Mouse (Mus musculus) ovary, adult 18-20 months (tissue): ENCODE data around the gene Minpp1.

Source experiments
- DNase-seq: peaks from one replicate; pipeline ENCODE4 v3.0.0; 2022; ENCODE audit warnings: low spot score, mixed read lengths

Minpp1 gene

DNA sequence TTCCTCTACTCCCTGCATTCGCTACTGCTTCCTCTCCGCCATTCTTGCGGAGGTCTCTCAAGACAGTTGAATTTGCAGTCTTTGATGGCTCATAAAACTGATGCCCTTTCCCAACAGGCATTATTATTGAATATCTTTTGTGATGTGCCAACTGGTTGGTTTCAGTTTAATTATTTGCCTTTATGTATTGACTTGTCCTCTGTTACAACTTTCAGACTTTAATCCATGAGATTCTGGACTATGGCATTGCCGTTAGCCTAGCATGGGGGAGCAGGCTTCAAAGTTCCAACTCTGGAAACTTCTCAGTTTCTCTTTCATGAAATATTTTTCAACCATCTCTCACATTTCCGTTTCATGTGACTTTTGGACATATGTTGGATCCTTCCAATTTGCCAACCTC is 41.6 kb downstream of the Minpp1 start:
- no peak for DNase-seq

DNA sequence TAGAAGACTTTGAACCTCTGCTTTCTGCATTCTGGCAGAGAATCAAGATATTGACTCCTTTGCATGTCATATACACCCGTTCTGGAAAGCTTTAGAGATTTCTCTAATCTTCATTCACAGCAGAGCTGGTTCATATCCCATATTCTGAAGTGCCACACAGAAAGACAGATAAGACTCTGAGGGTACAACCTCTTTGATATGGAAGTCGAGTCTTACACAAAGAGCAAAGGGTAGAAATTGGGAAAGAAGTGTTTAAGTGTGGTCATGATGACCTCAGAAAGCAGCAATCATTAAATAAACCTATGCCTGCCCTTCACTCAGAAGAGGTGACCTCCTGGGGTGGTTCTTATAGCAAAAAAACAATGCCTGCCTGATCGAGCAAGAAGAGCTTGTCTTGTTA is 43.2 kb downstream of the Minpp1 start:
- no peak for DNase-seq

DNA sequence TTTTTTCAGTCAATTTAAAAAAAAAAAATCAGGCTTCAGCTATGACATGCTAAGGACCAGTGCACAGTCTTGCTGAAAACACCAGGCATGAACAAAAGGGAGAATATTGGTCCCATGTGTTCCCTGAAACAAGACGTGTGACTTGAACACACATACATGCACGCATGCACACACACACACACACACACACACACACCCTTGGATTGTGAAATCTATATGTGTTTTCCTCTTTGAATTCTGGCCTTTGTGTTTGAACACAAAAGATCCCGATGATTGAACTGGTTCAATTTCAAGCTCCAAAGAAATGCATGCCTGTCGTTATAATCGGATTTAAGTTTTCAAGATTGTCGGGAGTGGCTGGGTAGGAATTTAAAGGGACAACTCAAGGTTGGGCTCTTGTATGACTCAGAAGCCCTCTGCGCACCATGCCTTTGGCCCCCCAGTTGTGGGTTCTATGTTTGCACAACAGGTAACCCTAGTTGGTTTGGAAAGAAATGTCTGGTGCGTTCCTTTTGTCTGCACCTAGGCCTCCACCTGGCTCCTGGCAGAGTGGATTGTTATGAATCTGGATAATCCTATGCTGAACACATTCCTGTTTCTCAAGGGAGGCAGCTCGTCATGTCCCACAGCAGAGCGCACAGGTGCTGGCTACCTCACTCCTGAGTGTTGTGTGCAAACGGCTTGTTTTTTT is 43.8 kb downstream of the Minpp1 start:
- DNase-seq, result no peak

DNA sequence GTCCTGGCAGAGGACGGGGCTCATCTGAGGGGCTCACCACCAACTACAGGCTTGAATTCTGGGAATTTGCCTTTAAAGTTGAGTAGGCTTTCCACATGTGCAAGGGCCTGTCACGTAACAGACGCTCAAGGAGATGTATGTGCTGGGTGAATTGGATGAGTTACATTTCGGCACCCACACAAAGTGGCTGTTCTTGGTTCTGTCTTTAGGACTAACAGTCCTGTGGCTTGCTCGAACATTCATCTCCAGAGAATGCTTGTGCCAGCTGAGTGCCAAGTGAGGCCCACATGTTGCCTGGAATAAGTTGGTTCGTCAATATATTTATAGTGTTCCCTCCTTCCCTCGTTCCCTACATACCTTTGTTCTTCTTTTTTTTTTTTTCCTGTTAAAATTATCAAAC is 44.7 kb downstream of the Minpp1 start:
- DNase-seq, result no peak

- no peak for DNase-seq
Observed at GRCm38 (mm10) chr19:32532331-32532730, 46.8 kb downstream of the Minpp1 start.

DNA sequence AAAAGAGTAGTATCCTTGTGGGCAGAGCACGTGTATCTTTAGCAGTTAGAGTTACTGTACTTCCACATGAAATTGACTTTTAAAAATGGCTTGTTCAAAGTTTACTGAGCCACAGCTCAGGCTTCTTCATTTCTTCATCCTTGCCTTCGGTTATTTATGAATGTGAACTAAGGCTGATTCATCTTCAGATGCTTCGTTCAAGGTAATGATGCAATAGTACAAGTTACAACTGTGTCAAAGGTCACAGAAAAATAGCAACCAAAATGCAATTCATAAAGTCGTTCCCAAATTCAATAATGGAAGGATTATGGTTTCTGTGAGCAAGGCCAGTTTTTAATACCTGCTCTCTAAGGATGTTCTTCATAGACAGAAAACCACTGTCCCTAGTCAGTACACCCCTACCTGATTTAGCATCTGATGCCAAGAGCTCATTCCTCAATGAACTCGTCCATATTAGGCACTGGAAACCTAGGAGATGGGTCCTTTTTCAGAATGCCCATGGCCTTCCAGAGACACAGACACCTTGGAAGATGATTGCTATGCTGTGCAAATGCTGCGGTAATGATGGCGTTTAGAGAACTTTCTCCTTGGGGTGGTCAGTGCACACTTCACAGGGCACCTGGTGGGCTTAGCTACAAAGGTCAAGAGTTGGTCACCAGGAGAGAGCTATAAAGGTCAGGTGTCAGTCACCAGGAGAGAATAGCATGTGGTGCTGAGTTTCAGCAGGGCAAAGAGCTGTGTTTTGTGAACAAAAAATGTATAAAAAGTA is 47.4 kb downstream of the Minpp1 start:
- DNase-seq, result no peak

DNA sequence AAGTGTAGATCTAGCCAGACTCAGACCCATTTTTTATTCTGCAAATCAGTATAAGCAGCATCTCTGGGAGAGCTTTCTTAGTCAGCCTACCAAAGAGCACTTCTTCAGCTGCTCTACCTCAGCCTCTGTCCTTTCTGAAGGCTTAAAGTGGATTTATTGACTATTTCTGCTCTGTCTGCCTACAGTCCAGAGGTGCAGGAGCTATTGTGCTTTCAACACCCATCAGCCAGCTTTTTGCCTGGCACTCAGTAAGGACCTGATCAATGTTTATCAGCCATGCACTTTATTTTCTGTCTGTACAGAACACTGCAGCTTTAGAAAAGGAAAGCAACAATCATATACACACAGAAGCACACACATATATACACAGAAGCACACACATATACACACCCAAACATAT is 49.3 kb downstream of the Minpp1 start:
- DNase-seq, result no peak

DNA sequence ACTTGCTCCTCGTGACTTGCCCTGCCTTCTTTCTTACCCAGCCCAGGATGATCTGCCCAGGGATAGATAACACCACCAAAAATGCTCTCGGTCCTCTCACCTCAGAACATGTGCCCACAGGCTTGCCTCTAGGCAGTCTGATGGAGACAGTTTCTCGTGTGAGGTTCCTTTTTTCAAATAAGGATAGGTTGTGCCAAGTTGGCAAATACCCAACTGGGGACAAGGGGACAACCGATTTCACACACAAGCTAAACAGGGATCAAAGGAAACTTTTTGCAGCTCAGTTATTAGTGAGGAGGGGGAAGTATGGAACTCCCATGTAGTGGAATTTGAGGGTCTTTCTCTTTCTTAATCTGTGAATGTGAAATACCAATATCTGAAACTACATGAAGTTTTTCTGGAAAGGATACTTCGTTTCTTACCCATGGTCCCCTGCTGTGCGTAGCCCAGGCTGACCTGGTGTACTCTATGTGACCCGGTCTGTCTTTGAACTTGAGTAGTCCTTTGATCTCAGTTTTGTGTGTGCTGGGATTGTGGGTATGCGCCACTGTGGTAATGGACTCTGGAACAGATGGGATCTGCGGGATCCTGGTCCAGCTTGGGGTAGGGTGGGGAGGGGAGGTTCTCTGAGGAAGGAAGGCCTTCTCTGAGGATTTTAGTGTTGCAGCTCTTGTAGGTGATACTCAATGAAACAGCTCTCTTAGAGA is 57.4 kb downstream of the Minpp1 start:
- no peak for DNase-seq

DNA sequence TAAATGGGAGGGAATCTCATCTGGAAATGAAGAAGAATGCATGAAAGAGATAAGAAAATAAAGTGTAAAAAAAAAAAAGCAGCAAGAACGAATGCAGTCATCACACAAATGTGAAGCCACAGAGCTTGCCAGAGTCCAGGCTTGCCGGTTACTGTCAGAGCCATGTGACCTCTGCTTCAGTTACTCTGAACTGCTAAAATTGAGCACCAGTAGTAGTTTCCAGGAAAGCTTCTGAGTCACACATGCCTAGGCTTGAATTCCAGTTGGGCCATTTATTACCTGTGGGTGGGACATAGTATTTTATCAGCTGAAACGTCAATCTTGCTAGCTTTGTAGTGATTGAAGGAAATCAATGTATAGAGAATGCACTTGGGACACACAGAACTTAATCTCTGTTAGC is 61.8 kb downstream of the Minpp1 start:
- no peak for DNase-seq

- DNase-seq, result no peak
Observed at GRCm38 (mm10) chr19:32548202-32548601, 62.6 kb downstream of the Minpp1 start.

GRCm38 (mm10) chr19:32550446-32550845 is 64.9 kb downstream of the Minpp1 start:
- DNase-seq, result no peak

DNA sequence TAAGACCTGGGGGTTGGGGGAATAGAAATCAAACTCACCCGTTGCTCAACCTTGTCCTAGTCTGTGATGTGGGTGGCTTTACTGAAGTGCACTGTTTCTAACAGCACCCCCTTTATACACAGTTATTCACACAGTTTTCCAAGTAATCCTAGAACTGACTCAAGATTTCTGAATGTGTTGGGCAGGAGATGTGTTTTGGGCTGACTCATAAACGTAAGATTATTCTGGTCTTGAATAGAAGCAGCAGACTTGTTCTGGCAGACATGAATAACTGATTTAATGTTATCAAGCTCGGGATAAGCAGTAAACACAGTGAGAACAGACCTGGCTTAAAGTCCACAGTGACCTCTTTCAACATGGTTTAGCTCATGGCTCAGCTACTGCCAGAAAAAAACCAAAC is 65.9 kb downstream of the Minpp1 start:
- DNase-seq, result peak; percentile 8

DNA sequence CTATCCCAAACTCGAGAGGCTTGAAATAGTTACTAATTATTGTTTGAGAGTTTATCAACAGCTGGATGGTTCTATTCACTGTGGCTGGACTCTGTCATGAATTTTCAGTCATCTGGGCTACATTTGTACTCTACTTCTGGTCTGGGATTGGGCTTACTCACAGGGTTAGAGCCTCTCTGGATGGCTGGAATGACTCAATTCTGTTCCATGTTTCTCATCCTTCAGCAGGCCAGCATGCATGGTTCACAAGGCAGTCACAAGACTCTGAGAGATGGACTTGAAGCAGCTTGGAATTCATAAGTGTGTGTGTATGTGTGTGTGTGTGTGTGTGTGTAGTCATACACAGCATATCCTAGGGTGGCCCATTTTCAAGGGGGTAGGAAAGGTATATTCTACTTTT is 66.5 kb downstream of the Minpp1 start:
- no peak for DNase-seq

- no peak for DNase-seq
Observed at GRCm38 (mm10) chr19:32553310-32553709, 67.7 kb downstream of the Minpp1 start.

GRCm38 (mm10) chr19:32555257-32555656 is 69.7 kb downstream of the Minpp1 start:
- no peak for DNase-seq
